Mouse (Mus musculus) cerebellum, adult (tissue): ENCODE data around the gene Yod1.
A peak's percentile ranks its signal among the peaks of the same experiment; 100 is the strongest.

ENCODE experiments used
- ATAC-seq: cut with Nextera tagmentation; 2 replicates; pipeline ENCODE4 v1.9.2; 2017; ENCODE audit warnings: mild to moderate bottlenecking, moderate library complexity, mixed read lengths; ENCODE audit not compliant: insufficient number of reproducible peaks, low FRiP score, low TSS enrichment

The Yod1 gene

DNA sequence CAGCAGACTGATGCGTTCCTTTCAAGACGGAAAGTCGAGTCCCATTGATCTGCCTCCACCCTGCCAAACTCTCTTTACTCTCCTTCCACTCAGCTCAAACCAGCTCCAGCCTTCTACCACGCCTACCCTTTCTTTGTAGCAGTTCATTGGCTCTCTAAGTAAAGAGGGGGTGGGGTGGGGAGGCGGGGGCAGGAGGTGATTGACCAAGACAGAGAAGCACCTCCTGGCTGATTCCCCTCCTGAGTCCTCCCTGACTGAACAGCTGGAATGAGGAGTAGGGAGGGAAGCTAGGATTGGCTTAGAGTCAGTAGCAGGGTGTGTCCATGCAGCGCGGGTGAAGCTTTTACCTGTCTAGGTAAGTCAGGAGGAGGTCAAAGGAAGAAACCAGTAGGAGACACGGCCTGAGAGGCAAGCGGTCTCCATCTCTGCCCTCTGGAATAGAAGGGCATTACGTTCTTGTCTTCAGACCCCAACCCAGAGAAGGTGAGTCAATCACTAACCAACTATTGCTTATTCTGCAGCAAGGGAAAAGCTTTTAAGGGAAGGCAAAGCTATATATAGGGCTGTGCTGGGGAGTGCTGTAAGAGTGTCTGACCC, 14.7 kb downstream of the Yod1 start, which contains the start of gene AA986860:
Gene AA986860 (plus strand): TSS at position 236 of the 597 bp plus-strand sequence.
- ATAC-seq: no peak

DNA sequence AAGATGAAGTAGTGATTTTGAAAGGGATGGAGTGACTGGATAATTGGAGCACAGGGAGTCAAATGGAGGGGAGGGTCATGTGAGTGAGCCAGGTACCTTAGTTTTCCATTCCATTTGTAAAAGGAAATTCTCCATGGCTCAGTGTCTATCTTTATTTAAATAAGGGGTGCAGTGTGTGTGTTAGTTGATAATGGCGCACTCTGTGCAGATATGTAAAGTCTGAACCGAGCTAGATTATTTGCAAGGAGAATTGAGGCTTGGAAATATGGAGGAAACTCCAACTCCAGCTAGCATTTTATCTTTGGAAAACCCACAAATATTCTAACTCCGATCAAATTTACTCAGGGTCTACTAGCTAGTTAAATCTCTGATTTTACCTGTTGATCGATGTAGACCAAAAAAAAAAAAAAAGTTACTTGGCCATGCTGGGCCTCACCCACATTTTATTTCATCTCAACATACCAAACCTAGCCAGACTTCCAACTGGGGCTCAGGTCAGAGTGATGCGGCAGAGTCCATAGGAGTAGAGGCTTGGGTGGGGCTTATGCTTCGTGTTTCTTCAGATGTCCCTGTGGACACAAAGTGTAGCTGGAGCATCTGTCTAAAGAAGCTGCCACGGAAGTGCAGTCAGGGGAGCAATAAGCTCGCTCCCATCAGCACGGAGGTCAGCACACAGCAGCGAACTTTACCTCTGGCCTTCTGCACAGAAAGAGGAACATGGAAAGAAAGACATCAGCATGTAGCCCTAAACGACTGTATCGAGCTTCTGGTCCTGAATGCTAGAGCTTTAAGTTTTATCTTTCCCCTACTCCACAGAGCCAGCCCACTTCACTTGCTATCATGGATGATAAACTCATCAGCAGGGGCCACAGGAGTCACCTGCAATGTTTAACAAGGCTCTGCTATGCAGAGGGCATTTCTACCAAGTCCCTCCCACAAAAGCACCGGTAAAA, 15.9 kb downstream of the Yod1 start:
- no peak for ATAC-seq

DNA sequence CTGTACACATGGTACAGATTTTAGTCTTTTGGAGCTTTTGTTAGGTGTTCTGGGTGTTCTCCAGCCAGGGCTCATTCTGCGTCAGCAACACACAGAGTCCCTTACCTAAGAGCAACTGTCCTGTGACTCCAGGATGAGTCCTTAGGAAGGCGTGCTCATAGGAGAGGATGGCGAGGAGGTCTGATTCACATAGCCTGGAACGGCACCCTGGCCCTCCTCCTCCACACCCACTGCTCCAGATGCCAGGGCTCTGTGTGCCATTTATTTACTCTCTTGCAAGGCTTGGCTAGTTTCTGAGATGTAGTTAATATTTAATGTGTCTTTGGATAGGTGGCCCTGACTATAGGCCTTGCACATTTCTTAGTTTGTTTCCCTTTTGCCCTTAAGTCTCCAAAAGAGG, 16.5 kb downstream of the Yod1 start:
- no peak for ATAC-seq

DNA sequence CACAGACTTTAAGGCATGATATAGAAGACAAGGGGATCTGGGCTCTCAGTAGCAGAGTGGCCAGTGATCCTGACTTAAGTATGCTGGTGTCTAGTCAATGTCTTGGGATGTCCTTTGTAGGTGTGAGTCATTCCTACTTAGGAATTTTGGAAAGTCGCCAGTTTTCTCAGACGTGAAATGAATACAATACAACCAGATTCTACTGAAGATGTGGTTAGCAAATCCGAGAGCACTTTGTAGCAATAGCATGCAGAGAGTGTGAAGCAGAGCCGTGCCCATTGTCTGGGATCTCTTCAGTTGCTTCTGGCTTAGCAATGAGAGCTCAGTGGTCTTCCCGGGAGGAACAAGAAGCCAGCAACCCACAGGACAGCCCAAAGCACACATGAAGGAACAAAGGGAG, 17.3 kb downstream of the Yod1 start:
- no peak for ATAC-seq

DNA sequence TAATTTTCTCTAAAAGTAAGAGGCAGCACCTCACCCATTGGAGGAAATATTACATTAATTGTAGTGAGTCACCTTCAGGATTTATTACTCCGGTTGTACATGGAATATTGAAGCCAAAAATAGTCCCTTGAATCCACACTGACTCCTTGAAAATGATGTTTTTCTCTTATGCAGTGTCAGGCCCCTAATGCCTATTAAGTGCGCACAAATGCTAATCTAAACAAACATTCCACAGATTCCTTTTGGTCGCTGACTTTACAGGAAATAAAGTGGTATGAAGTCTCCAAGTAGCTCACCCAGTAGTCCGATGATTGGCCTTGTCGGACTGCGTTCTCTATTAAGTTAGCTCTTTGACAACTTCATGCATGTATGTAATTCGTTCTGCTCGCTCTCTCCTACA, 17.7 kb downstream of the Yod1 start:
- no peak for ATAC-seq

DNA sequence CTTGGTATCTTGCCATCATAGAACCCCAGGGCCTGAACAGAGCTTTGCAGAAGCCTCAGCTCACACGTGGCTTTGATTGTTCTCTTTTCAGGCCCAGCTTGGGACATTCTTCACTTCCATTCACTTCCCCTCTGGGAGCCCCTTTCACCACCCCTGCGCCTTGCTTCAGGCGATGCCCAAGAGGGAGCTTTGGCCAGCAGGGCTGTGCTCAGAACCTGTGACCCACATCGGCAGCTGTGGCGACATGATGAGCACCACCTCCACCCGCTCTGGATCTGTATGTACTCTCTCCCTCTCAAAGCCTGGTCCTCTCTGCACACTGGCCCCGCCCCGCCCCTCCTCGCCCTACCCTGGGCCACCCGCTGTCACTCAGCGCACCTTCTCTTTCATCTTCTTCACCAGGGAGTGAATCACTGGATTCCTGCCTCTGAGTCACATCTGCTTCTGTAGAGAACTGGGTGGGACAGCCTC, 20.3 kb downstream of the Yod1 start:
- ATAC-seq: no peak

DNA sequence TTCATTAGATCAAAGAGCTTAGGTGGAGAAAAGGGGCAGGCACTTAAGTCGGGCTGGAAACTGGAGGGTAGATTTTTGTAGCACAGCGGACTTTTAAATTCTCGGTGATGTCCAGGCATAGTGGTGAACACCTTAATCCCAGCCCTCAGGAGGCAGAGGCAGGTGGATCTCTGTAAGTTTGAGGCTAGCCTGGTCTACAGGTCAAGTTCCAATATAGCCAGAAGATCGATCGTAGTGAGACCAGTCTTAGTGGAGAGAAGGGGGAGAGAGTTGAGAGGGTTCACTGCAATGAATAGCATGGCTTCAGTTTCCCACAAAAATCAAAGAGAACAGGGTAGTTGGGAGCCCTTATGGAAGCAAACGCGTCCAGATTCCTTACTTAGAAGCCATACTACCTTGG, 20.8 kb downstream of the Yod1 start:
- no peak for ATAC-seq

DNA sequence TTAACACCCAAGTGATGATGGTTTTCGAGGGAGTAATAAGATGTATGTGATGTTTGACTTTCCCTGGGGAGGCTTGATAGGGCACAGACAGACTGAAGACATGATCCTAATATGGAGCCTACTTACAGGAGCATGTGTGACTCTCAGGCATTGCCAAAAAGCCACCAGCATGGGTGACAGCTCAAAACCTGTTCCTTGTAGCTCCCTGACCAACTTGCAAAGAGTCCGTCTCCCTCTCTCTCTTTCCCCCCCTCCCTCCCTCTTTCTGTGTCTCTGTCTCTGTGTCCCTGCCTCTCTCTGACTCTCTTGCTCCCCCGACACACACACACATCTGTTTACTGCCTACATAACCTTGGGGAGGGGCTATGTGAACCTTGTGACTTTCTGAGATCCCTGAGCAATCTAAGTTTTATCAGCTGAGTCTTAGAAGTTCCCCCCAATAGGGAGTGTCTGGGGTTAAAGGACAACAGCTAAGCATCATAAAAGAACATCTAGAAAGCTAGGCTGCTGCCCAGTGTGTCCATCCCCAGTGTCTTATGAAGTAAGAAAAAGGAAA, 21.5 kb downstream of the Yod1 start:
- no peak for ATAC-seq

DNA sequence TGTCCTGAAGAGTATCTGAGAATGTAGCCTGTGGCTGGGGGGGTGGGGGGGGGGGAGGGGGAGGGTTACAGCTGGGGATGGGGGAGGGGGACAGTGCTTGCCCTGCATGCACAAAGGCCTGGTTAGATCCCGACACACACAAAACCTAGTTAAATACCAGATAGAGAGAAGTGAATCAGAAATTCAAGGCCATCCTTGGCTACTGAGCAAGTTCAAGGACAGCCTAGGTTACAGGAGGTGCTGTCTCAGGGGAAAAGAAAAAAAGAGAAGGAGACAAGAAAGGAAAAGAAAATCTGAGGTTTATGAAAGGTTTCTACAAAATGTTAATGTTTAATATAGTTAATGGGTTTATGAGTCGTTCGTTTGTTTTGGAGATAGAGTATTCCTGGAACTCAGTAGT, 22.5 kb downstream of the Yod1 start:
- no peak for ATAC-seq

DNA sequence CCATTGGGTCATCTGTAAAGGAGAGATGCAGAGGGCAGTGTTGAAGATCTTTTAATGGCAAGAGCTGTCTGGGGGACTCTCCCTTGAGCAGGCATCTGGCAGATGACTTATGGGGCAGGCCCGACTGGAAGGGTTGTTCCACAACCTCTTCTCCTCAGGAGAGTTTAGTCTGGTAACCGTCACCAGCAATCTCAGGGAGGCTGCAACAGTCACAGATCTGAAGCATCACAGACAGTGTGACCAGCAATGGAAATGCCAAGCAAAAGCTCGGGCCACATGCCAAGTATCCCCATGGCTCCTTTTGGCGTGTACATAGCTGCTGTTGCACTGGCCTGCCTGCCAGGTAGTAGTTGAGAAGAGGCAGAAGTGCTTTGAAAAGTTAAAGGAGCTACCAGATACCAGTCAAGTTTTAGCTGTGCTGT, 23.1 kb downstream of the Yod1 start:
- peak; percentile 47; the same call in 1 of the 2 replicates for ATAC-seq

DNA sequence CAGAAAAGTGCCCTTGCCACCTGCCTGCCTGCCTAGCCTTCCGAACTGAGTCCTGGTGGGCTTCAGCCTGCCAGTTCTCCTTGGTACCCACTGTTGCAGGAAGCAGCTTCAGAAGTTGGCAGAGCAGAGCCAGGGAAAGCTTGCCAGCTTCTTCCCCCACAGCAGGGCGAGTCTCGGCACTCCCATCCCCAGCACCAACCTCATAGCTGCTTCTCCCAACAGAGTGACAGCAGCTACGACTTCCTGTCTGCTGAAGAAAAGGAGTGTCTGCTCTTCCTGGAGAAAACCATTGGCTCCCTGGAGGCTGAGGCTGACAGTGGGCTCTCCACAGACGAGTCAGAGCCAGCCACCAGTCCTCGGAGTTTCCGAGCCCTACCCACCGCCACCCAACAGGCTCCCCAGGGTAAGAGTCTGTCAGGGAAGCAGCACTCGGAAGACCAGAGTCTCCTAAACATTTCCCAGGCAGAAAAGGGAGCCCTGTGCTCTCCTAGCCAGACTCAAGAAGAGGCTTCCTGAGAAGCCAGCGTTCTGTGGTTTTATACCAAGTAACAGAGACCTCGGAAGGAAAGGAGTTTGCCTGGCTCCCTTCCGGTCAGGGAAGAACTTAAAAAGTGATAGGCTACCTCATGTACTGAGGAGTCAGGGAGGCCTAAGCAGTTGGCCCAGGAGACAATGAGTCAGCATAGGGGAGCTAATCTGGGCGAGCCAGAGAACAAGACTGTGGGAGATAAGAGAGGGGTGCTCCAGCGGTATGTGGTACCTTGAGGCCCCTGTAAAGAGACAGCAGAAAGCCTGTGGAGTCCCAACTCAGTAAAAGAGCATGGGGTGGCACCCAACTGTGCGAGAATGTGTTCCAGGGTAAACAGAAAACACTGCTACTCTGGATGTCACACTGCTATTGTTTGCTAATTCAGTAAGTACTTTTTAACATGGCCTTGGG, 23.9 kb downstream of the Yod1 start:
- peak; percentile 32; the same call in 1 of the 2 replicates for ATAC-seq

DNA sequence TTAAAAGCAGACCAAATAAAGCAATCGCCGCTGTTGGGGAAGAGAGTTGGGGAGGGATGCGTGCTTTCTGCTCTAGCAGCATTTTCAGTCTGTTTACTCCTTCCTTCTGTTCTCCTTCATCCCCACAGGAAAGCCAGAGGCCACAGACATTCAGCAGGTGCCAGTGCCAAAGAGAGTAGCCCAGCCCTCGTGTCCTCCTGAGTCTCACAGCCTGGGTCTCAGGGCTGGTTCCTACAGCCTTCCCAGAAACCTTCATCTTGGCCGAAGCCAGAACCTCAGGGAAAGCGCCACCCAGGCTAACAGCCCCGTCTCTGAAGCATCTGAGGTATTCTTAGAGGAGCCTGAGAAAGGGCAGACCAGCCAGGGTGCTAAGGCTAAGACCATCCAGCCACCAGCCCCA, 25.1 kb downstream of the Yod1 start:
- no peak for ATAC-seq

DNA sequence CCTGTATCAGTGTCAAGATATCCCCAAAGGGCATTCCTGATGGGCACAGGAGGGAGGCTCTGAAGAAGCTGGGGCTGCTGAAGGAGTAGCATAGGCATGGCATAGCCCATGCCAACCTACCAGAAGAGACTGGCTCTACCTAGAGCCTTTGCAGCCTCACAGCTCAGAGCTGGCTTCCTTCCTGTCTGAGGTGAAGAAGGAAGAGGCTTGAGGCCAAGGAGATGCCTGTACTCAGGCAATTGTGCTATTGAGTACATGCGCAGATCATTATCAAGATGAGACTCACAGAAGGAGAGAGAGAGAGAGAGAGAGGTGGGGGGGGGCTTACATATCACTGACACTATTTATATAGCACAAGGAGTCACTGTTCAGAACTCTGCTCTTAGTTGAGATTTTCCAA, 26.6 kb downstream of the Yod1 start:
- no peak for ATAC-seq

DNA sequence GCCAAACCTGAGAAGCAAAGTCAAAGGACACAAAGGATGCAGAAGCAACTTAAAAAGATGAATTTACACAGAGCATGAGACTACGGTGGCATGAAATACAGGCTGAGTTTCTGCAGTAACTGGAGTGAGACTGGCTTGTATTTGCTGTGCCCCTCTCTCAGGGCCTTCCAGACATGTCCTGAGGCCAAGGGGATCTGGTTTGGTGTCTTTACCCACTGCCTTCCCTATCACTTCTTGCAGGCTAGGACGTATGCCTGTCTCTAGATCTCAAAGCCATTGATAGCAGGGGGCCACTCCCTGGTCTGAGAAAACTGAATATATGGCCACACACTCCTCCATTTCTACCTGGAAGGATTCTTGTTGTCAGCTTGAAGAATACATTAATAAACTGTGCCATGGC, 27.1 kb downstream of the Yod1 start:
- ATAC-seq: no peak

DNA sequence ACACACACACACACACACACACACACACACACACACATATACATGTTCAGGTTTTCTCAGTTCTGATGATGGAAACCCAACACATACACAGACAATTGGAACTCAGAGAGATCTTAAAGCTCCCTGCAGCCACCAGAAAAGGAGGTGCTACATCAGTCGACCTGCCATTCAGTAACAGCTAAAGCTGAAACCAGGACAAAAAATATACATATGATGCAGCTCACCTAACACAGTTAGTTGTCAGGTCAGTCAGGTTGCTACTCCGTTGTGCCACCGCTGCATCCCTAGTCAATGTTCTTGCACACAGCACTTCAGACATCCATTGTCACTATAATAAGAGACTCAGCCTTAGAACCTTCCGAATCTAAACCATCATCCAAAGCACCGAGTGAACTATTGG, 27.8 kb downstream of the Yod1 start:
- ATAC-seq: no peak

DNA sequence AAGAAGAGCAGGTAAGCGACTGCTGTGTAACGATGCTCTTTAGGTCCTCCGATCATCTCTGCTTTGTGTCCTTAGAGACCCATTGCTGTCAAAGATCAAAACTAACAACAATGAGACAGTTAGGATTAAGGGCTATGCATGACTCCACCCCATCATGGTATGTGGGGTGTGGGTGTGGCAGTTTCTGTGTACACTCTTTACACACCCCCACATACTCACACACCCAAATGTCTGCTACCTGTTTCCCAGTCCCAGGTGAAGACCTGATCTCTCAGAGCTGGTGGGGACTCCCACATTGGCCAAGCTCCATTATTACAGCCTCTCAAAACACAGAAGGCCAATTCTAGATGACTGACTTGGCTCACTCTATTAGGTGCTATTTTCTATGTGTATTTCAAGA, 28.5 kb downstream of the Yod1 start:
- no peak for ATAC-seq

DNA sequence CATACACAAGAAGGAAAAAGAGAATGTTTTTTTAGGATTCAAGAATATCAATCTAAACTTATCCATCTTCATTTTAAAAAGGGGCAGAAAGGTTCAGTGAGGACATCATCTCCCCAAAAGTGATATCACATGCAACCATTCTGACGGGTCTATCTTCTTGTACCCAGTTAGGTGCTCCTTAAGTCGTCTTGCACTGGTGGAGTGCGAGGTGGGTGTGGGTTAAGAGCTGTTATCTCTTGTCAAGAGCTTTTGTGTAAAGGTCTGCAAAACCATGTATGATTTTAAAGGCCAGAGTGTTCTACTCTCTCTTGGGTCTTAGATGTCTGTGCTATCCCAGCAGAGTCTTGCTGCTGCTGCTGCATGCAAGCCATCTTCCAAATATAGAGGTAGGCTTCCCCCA, 29.7 kb downstream of the Yod1 start:
- ATAC-seq: no peak

DNA sequence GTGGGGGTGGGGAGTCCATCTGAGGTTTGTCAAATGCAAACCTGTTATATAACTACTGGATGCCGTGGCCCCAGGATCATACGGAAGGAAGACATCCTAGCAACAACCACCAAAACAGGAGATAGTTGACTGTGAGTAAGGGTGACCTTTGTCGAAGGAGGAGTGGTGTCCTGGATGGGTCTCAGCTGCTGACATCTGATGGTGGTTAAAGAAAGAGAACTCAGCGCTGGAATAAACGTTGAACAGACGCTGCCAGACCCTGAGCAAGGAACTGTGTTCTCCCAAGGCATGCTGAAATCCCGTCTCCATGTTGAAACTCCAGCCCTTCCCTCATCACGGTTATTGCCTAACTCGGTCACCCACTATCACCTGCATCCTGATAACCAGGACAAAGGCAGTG, 42.6 kb downstream of the Yod1 start:
- ATAC-seq: no peak

DNA sequence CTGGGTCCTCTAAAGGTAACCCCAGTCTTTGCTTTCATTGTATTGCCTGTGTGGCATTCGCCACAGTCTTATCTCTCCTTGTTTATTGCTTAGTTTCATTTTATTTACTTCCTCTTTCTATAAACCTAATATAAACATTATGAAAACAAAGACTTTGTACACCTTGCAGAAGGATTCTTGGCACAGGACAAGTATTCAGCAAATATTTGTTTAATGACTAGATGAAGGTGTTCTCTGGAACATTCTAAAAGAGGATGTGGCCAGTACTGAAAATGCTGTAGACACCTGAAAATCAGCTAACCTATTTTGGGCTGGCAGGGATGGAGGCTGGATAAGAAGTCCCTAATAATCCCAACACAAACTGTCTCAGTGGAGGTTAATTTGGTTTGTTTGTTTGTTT, 44.5 kb downstream of the Yod1 start:
- ATAC-seq: no peak

DNA sequence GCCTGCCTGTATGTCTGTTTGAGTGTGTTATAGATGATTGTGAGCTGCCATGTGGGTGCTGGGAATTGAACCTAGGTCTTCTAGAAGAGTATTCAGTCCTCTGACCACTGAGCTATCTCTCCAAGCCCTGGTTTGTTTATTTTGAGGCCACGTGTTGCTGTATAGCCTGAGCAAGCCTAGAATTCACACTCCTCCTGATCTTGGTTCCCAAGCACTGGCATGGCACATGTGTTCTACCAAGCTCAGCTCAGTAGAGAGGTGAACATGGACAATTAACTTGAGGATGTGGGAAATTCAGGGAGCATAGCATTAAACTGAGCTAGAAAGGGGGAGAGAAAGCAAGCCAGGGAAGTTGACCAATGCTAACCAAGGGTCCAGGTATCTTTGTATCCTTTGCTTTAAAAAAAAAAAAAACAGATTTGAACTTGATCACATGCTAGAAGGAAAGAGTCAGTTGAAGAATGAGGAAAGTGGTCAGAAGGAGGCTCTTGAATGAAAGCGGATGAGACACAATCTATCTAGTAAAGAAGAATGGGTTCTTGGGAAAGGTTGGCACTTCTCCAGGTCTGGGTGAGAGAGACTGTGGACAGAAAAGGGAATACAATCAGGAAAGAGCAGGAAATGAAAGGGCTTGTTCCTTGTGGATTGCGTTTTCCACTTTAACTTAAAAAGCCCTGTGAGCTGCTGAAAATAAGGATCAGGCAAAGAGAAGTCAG, 45.1 kb downstream of the Yod1 start:
- no peak for ATAC-seq
